Mouse (Mus musculus) midbrain, embryonic 16.5 days (tissue): ENCODE data around the gene Vpreb1. TPM values are rescaled to one million over a fixed set of nuclear protein-coding genes. Genes with fewer than 3 reads are reported as not detected.
"Not testable (repeated sequence)": the region's sequence is repeated elsewhere in the genome, so short reads cannot be mapped to it uniquely, and the experiment has no call there.

Experiments used
- ATAC-seq: fragments of 200-750 bp; cut with Nextera tagmentation; 2 replicates; pipeline ENCODE4 v1.8.0; 2017; ENCODE audit warnings: moderate TSS enrichment
- H3K27ac ChIP-seq: fragments of 300-500 bp; sonication (generic); 2 replicates; pipeline ENCODE4 v1.5.1; 2014; ENCODE audit warnings: mild to moderate bottlenecking, low read length, mixed read lengths
- H3K27me3 ChIP-seq: fragments of 300-500 bp; sonication (generic); 2 replicates; pipeline ENCODE4 v1.6.1; 2014; ENCODE audit warnings: low read depth, low read length, mixed read lengths; ENCODE audit not compliant: control insufficient read depth, insufficient read depth
- H3K36me3 ChIP-seq: fragments of 300-500 bp; sonication (generic); 2 replicates; pipeline ENCODE4 v1.6.1; 2014; ENCODE audit warnings: mild to moderate bottlenecking, low read length, moderate library complexity, mixed read lengths; ENCODE audit not compliant: control insufficient read depth, insufficient read depth
- H3K4me1 ChIP-seq: fragments of 300-500 bp; sonication (generic); 2 replicates; pipeline ENCODE4 v1.6.1; 2014; ENCODE audit warnings: mild to moderate bottlenecking, low read length, mixed read lengths; ENCODE audit not compliant: control insufficient read depth, insufficient read depth
- H3K4me2 ChIP-seq: fragments of 300-500 bp; sonication (generic); 2 replicates; pipeline ENCODE4 v1.6.1; 2014; ENCODE audit warnings: mild to moderate bottlenecking, low read length, mixed read lengths
- H3K4me3 ChIP-seq: fragments of 300-500 bp; sonication (generic); 2 replicates; pipeline ENCODE4 v1.5.1; 2014; ENCODE audit warnings: low read depth, mild to moderate bottlenecking, low read length, moderate library complexity, mixed read lengths
- H3K9ac ChIP-seq: fragments of 300-500 bp; sonication (generic); 2 replicates; pipeline ENCODE4 v1.6.1; 2014; ENCODE audit warnings: low read depth, low read length, mixed read lengths
- H3K9me3 ChIP-seq: fragments of 300-500 bp; sonication (generic); replicated peaks from 2 replicates; pipeline ENCODE4 v1.6.1; 2014; ENCODE audit warnings: mild to moderate bottlenecking, low read length, mixed read lengths; ENCODE audit not compliant: control insufficient read depth, poor library complexity, severe bottlenecking
- WGBS: fragments of 180-500 bp; shearing (Covaris S2); extraction: QIAGEN DNeasy Blood & Tissue Kit; methylation state at CpG from one replicate; pipeline ENCODE4 v1.1.7; 2014; 5-methylcytosine and 5-hydroxymethylcytosine counted together
- polyA plus RNA-seq: library from polyadenylated mRNA; unstranded; fragments of >200 nt; fragmentation: Nextera tagmentation; extraction: Ambion mirVana; gene quantifications from 2 replicates; pipeline ENCODE4 v1.2.1, GENCODE M21; 2015

The Vpreb1 gene
- polyA plus RNA-seq, 1 experiment from 2014 or later, result 0.95 TPM

GRCm38 (mm10) chr16:16862288-16862687 is 8.4 kb downstream of the Vpreb1 start:
- Histone ChIP-seq H3K4me2 (no peak overlapping the region), H3K4me1 (no peaks in the 10 kb centered on the region), H3K9ac (no peak overlapping the region), H3K27ac (no peak overlapping the region), H3K4me3 (no peak overlapping the region), H3K9me3 (no peaks in the 10 kb centered on the region), H3K36me3 (no peaks in the 10 kb centered on the region), H3K27me3 (no peaks in the 10 kb centered on the region)
- no peak for ATAC-seq
- 73% methylated on average over 3 of the region's 3 CpGs for WGBS

DNA sequence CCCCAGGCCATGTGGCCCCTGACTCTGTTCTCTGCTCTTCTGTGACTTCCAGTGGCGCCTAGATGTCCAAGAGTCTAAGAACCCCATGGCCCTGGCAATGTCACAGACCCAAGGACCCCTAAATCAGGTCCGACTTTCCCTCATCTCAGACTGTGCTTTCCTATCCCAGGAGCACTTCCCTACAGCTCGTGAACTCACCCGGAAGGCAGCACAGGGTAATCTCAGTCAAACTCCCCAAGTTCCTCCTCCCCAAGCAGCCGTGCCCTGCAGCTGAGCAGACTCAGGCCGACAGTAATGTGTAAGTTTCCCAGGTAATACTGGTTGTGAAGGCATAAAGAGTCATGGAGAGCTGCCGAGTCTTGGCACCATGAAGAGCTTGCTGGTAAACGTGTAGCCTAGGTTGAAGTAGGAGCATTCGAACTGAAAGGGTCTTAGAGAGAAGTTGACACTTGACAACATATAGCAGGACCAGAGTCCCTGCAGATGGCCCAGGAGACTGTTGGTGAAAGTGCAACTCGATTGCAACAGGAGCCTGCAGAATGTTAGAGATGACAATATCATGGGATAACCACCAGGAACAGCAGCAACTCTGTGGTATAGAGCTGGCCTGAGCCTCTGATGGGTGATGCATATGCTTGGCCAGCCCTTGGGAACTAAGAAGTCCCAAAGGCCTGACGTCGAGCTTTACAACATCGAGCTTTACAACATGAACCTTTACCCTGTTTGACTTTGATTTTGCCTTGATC is 13.7 kb downstream of the Vpreb1 start:
- no peak overlapping the region for H3K9ac ChIP-seq
- no peak overlapping the region for H3K4me3 ChIP-seq
- H3K9me3 ChIP-seq, result no peaks in the 10 kb centered on the region
- H3K36me3 ChIP-seq, result no peaks in the 10 kb centered on the region
- H3K4me1 ChIP-seq, result no peaks in the 10 kb centered on the region
- H3K4me2 ChIP-seq, result no peak overlapping the region
- H3K27me3 ChIP-seq, result no peaks in the 10 kb centered on the region
- ATAC-seq, result no peak
- 78% methylated on average over 13 of the region's 13 CpGs for WGBS
- H3K27ac ChIP-seq, result no peak overlapping the region

- ATAC-seq, H3K27me3 ChIP-seq, H3K9me3 ChIP-seq, H3K9ac ChIP-seq, H3K36me3 ChIP-seq, H3K4me3 ChIP-seq, H3K4me1 ChIP-seq, H3K27ac ChIP-seq, H3K4me2 ChIP-seq: not testable (repeated sequence)
- WGBS, result 86% methylated on average over 9 of the region's 9 CpGs
Observed at GRCm38 (mm10) chr16:16856054-16856453, 14.6 kb downstream of the Vpreb1 start.

- no peaks in the 10 kb centered on the region for H3K9me3 ChIP-seq
- H3K36me3 ChIP-seq, result no peaks in the 10 kb centered on the region
- H3K4me2 ChIP-seq, result no peak overlapping the region
- no peak overlapping the region for H3K4me3 ChIP-seq
- no peak overlapping the region for H3K27ac ChIP-seq
- ATAC-seq, result no peak
- no peaks in the 10 kb centered on the region for H3K27me3 ChIP-seq
- WGBS, result 100% methylated on average over 1 of the region's 1 CpGs
- no peak overlapping the region for H3K9ac ChIP-seq
- H3K4me1 ChIP-seq, result no peaks in the 10 kb centered on the region
Observed at GRCm38 (mm10) chr16:16855541-16855940, 15.1 kb downstream of the Vpreb1 start.

GRCm38 (mm10) chr16:16854836-16855235 is 15.8 kb downstream of the Vpreb1 start:
- 45% methylated on average over 6 of the region's 6 CpGs for WGBS
- H3K36me3 ChIP-seq, result no peaks in the 10 kb centered on the region
- H3K9ac ChIP-seq, result no peak overlapping the region
- H3K4me1 ChIP-seq, result no peaks in the 10 kb centered on the region
- no peak overlapping the region for H3K27ac ChIP-seq
- H3K27me3 ChIP-seq, result no peaks in the 10 kb centered on the region
- no peak overlapping the region for H3K4me2 ChIP-seq
- H3K4me3 ChIP-seq, result no peak overlapping the region
- H3K9me3 ChIP-seq, result no peaks in the 10 kb centered on the region
- no peak for ATAC-seq

GRCm38 (mm10) chr16:16852411-16852810 is 18.2 kb downstream of the Vpreb1 start:
- H3K27me3 ChIP-seq, result no peaks in the 10 kb centered on the region
- no peaks in the 10 kb centered on the region for H3K4me1 ChIP-seq
- H3K36me3 ChIP-seq, result no peaks in the 10 kb centered on the region
- no peak overlapping the region for H3K4me3 ChIP-seq
- H3K9me3 ChIP-seq, result no peaks in the 10 kb centered on the region
- no peak for ATAC-seq
- H3K4me2 ChIP-seq, result no peak overlapping the region
- no peak overlapping the region for H3K9ac ChIP-seq
- no peak overlapping the region for H3K27ac ChIP-seq
- 81% methylated on average over 3 of the region's 3 CpGs for WGBS

- no peak for ATAC-seq
- Histone ChIP-seq H3K4me1 (no peaks in the 10 kb centered on the region), H3K9me3 (no peaks in the 10 kb centered on the region)
Observed at GRCm38 (mm10) chr16:16849196-16849595, 21.4 kb downstream of the Vpreb1 start.

DNA sequence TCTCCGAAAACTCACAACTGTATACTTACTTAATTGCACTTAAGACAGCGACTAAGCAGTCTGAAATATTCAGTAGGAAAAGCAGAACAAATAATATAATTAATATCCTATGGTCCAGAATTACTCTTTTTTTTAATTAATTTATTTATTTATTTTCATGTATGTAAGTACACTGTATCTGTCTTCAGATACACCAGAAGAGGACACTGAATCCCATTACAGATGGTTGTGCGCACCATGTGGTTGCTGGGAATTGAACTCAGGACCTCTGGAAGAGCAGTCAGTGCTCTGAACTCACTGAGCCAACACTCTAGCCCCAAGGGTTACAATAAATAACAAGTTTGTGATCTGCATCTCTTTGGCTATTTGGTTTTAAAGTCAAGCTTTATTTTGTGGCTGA is 41.0 kb downstream of the Vpreb1 start:
- Histone ChIP-seq H3K4me1 (peaks cover 2% of the 10 kb centered on the region; the same call in 1 of the 2 replicates), H3K27ac (no peak overlapping the region), H3K9ac (peak overlapping the region; percentile 69; the same call in 1 of the 2 replicates), H3K4me2 (peak overlapping the region; percentile 56), H3K36me3 (no peaks in the 10 kb centered on the region), H3K27me3 (no peaks in the 10 kb centered on the region), H3K4me3 (peak overlapping the region; percentile 54), H3K9me3 (no peaks in the 10 kb centered on the region)
- peak; percentile 26 for ATAC-seq
- 92% methylated on average over 3 of the region's 3 CpGs for WGBS

More at GRCm38 (mm10) chr16:16849196-16849595, 21.4 kb downstream of the Vpreb1 start:
- no peaks in the 10 kb centered on the region for H3K36me3 ChIP-seq
- no peak overlapping the region for H3K9ac ChIP-seq
- no peaks in the 10 kb centered on the region for H3K27me3 ChIP-seq
- H3K4me2 ChIP-seq, result no peak overlapping the region
- H3K4me3 ChIP-seq, result no peak overlapping the region
- no peak overlapping the region for H3K27ac ChIP-seq

GRCm38 (mm10) chr16:16828757-16829615 is 41.7 kb downstream of the Vpreb1 start, which contains the start of gene Spag6l:
Gene Spag6l (minus strand): TSS chr16:16829456.
- Histone ChIP-seq H3K27me3 (no peaks in the 10 kb centered on the region), H3K4me3 (peak within 1 kb of the TSS; percentile 54), H3K4me1 (peaks cover 2% of the 10 kb centered on the region; the same call in 1 of the 2 replicates), H3K27ac (peak within 1 kb of the TSS; percentile 53; the same call in 1 of the 2 replicates), H3K9me3 (no peaks in the 10 kb centered on the region), H3K36me3 (no peaks in the 10 kb centered on the region), H3K9ac (peak within 1 kb of the TSS; percentile 69), H3K4me2 (peak within 1 kb of the TSS; percentile 56)
- 9% methylated on average over 33 of the region's 33 CpGs for WGBS
- peak; percentile 98 for ATAC-seq
